Mouse (Mus musculus) spleen, postnatal 4 days (tissue): Measurements from ENCODE around the gene Dntt.

ENCODE experiments used
- DNase-seq, 2 experiments: peaks; one replicate each; pipeline ENCODE4 v3.0.0; 2022; ENCODE audit warnings: low spot score in 2 of 2

The Dntt gene

GRCm38 (mm10) chr19:41029219-41029618 lies at the start of gene Dntt:
TSS of gene Dntt (plus strand) at chr19:41029275.
- DNase-seq, result no peak

DNA sequence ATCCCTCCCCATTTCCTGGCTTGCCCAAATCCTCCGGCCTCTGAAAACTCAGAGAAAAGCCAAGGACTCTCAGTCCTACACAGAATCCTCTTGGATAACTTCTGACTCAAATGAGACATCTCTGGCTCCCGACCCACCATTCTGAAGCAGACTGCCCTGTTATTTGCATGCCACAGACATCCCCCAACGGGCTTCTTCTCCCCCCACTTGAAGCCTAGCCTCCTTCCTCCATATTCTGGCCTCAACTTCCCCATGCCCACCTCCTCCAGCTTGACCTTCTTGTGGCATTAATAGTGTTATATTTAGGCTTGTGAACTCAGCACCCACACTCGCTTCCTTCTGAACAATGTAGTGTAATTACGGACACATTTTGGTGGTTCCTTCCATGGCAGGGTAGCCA lies 48.4 kb upstream of the Dntt start:
- DNase-seq, result no peak

- DNase-seq, result no peak
These were observed 44.5 kb upstream of the Dntt start for GRCm38 (mm10) chr19:40984536-40984935.

GRCm38 (mm10) chr19:40988856-40989255 lies 40.2 kb upstream of the Dntt start:
- DNase-seq, result no peak

GRCm38 (mm10) chr19:40989961-40990600 lies 39.0 kb upstream of the Dntt start:
- DNase-seq, result no peak

GRCm38 (mm10) chr19:40990781-40991343 lies 38.2 kb upstream of the Dntt start:
- DNase-seq, result no peak

GRCm38 (mm10) chr19:40991626-40992025 lies 37.4 kb upstream of the Dntt start:
- no peak for DNase-seq

DNA sequence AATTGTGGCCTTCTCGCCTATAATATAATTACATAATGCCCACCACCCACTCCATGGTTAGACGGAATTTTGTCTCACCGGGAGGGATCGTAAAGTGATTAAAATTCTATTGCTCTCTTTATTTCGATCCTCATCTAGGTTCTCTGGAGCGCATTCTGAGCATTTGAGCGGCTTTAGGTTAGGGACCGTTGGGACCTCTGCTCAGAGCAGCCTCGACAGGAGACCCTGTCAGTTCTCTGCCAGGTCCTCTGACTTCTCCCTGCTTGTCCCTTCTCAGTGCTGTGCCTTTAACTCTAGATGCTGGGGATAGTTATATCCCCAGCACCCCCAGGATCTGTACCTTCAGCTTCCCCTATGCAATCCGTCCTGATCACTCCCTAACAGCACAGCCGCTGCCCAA lies 37.0 kb upstream of the Dntt start:
- no peak for DNase-seq

DNA sequence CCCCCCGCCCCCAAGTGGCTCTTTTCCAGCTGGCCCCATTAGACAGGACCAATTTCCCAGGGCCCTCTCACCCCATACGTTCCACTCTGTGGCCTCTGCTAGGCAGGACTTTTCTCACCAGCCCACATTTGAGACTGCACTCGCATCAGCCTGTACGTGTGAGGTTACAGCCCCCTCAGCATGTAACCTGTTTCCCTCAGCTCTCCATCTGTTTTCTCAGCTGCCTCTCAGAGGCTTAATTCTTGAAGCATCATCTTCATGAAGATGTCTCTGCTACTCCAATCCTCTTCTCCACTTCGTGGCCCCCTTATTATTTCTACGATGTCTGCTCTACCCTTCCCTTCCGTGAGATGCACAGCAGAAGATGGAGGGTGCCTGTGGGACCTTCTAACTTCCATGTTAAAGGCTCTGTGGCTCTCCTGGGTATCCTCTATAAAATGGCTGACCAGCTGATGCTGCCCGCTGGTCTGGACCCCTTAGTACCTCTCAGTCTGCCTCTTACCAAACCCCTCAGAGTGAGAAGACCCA lies 36.5 kb upstream of the Dntt start:
- DNase-seq, result peak in 1 of 2 experiments; percentile 55

DNA sequence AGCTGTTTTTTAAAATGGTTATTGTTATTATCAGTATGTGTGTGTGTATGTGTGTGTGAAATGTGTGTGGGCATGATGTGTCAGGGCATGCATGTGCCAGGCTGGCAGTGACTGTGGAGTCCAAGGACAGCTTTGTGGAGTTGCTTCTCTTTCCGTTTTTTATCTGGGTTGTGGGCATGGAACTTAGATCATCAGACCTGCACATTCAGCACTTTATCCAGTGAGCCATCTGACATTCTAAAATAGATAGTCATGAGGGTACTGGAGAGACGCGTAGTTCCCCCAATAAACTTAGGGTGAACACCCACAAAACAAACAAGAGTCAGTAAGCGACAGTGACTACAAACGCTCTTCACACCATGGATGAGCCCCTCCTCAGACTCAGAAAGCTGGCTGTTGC lies 35.7 kb upstream of the Dntt start:
- DNase-seq, result peak in 1 of 2 experiments; percentile 54

- peak; percentile 69 to 81 for DNase-seq
These were observed 35.0 kb upstream of the Dntt start, which contains the start of gene Blnk for GRCm38 (mm10) chr19:40994057-40994585. TSS of gene Blnk (minus strand) at chr19:40994535.

DNA sequence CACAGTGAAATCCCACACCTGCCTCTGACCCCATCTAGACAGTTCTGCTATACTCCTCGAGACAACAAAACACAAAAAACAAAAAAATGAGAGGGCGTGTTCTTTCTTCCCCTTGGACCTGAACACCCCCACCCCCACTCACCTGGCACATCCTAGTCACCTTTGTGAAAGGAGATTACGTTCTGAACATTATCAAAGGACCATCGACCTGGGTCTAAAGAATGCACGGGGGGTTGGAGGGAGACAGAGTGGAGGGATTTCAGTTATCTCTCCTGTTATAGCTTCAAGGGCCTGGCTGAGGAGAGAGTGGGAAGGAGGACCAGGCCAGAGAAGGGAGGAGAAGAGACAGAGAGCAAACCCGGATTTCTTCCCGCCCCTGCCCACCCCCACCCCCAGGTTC lies 34.2 kb upstream of the Dntt start:
- DNase-seq, result peak in 1 of 2 experiments; percentile 57

GRCm38 (mm10) chr19:40995449-40996401 lies 33.4 kb upstream of the Dntt start:
- peak; percentile 26 to 66 for DNase-seq

GRCm38 (mm10) chr19:40996722-40997121 lies 32.4 kb upstream of the Dntt start:
- peak in 1 of 2 experiments; percentile 54 for DNase-seq

GRCm38 (mm10) chr19:40998469-40999170 lies 30.5 kb upstream of the Dntt start:
- DNase-seq, result peak in 1 of 2 experiments; percentile 64

GRCm38 (mm10) chr19:40999569-40999968 lies 29.5 kb upstream of the Dntt start:
- peak; percentile 38 to 65 for DNase-seq

- DNase-seq, result no peak
These were observed 25.3 kb upstream of the Dntt start for GRCm38 (mm10) chr19:41003694-41004315.

- DNase-seq, result no peak
These were observed 22.5 kb upstream of the Dntt start for GRCm38 (mm10) chr19:41006621-41007020.

DNA sequence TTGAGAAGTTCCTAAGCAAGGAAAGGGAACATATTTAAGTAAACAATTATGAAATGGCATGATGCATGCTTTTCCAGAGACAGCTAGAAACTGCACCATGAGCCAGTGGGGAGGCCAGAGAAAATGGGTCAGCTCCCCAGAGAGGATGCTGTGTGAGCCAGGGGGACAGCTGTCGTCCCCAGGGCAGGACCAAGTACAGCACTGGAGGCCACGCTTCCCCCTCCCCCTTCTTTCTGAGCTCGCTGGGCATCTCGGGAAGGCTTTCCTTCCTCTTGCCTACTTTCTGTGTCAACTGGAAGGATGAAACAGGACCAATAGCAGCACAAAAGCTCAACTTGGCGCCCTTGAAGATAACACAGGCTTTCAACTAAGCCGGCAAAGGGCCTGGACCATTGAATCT lies 21.7 kb upstream of the Dntt start:
- DNase-seq, result no peak

- no peak for DNase-seq
These were observed 21.3 kb upstream of the Dntt start for GRCm38 (mm10) chr19:41007733-41008132.
